Mouse (Mus musculus): ENCODE measurements around the gene G2e3. TPM values are rescaled to one million over a fixed set of nuclear protein-coding genes. Genes with fewer than 3 reads are reported as not detected.

G2e3 gene
- polyA plus RNA-seq, 1 experiment from 2014 or later: 39.7 TPM

Other genes starting within 250 kb of the G2e3 start
- gene Scfd1, start 29.4 kb downstream of the G2e3 start, polyA plus RNA-seq (2014; fragmentation: Nextera tagmentation; extraction: Ambion mirVana): 73.4 and 74.0 TPM in 2 replicates
- 1.3 and 1.5 TPM in 2 replicates for gene Coch, start 245.3 kb downstream of the G2e3 start, polyA plus RNA-seq (2014; fragmentation: Nextera tagmentation; extraction: Ambion mirVana)